Mouse (Mus musculus) neural tube, embryonic 11.5 days (tissue): ENCODE measurements around the gene Cfap298. TPM values are rescaled to one million over a fixed set of nuclear protein-coding genes. Genes with fewer than 3 reads are reported as not detected.

ENCODE experiments used
- ATAC-seq: fragments of 200-750 bp; cut with Nextera tagmentation; 2 replicates; pipeline ENCODE4 v1.8.0; 2017; ENCODE audit warnings: moderate number of reproducible peaks, mild to moderate bottlenecking, moderate TSS enrichment, moderate library complexity; ENCODE audit not compliant: insufficient read depth, low FRiP score, low TSS enrichment
- DNase-seq: peaks from one replicate; pipeline ENCODE4 v3.0.0-alpha.2; 2015; ENCODE audit warnings: low spot score
- H3K27ac ChIP-seq: fragments of 300-500 bp; sonication (generic); 2 replicates; pipeline ENCODE4 v1.5.1; 2014; ENCODE audit warnings: low read depth, mild to moderate bottlenecking, low read length
- H3K27me3 ChIP-seq: fragments of 300-500 bp; sonication (generic); 2 replicates; pipeline ENCODE4 v1.6.1; 2014; ENCODE audit warnings: mild to moderate bottlenecking, low read length, mixed read lengths; ENCODE audit not compliant: control insufficient read depth, insufficient read depth
- H3K36me3 ChIP-seq: fragments of 300-500 bp; sonication (generic); 2 replicates; pipeline ENCODE4 v1.6.1; 2014; ENCODE audit warnings: mild to moderate bottlenecking, low read length, moderate library complexity, mixed read lengths; ENCODE audit not compliant: control insufficient read depth, insufficient read depth
- H3K4me1 ChIP-seq: fragments of 300-500 bp; sonication (generic); 2 replicates; pipeline ENCODE4 v1.6.1; 2014; ENCODE audit warnings: low read length, mixed read lengths; ENCODE audit not compliant: control insufficient read depth, insufficient read depth
- H3K4me2 ChIP-seq: fragments of 300-500 bp; sonication (generic); 2 replicates; pipeline ENCODE4 v1.6.1; 2014; ENCODE audit warnings: low read depth, mild to moderate bottlenecking, moderate library complexity
- H3K4me3 ChIP-seq: fragments of 300-500 bp; sonication (generic); 2 replicates; pipeline ENCODE4 v1.5.1; 2014; ENCODE audit warnings: low read depth, low read length
- H3K9ac ChIP-seq: fragments of 300-500 bp; sonication (generic); 2 replicates; pipeline ENCODE4 v1.6.1; 2014; ENCODE audit warnings: mild to moderate bottlenecking, low read length
- H3K9me3 ChIP-seq: fragments of 300-500 bp; sonication (generic); 2 replicates; pipeline ENCODE4 v1.6.1; 2016; ENCODE audit warnings: low read length; ENCODE audit not compliant: control insufficient read depth
- WGBS: fragments of 180-500 bp; shearing (Covaris S2); extraction: QIAGEN DNeasy Blood & Tissue Kit; methylation state at CpG from one replicate; pipeline ENCODE4 v1.1.7; 2014; 5-methylcytosine and 5-hydroxymethylcytosine counted together
- polyA plus RNA-seq: library from polyadenylated mRNA; unstranded; fragments of >200 nt; fragmentation: Nextera tagmentation; extraction: Ambion mirVana; gene quantifications from 2 replicates; pipeline ENCODE4 v1.2.1, GENCODE M21; 2014

The Cfap298 gene
- polyA plus RNA-seq, 1 experiment from 2014 or later, result 47.9 TPM

DNA sequence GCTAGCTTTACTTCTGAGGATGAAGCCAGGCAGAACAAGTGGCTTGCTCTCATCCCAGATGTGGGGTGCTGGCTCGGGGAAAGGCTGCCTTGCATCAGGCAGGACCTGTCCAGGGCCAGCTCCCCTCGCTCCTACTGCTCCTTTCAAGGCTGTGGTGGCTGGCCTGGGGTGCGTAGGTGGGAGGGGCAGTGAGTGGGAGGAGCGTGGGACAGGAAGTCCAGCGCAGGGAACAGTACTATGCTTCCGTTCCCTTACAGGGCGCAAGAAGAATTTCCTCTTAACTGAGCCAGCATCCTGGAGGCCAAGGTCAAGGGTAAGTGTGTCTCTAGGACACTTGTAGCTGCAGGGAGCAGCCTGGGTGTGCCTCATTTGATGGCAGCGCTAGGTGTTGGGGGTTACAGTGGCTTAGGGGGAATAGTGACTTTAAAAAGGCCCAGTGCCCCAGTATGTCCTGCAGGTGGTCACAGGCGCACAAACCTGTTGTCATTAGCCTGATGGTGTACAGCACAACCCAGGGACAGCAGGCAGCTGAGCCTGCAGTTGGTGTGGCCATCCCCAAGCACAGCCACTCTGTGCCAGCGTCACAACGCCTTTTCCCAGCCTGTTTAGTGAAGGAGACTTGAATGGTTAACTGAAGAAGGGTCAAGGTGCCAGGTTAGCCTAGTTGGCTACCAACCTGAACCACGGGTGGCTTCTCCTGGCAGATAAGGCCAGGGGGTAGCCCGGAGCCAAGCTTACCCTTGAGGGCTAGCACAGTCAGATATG is 10.1 kb downstream of the Cfap298 start:
- no peak for DNase-seq
- no peak for ATAC-seq

DNA sequence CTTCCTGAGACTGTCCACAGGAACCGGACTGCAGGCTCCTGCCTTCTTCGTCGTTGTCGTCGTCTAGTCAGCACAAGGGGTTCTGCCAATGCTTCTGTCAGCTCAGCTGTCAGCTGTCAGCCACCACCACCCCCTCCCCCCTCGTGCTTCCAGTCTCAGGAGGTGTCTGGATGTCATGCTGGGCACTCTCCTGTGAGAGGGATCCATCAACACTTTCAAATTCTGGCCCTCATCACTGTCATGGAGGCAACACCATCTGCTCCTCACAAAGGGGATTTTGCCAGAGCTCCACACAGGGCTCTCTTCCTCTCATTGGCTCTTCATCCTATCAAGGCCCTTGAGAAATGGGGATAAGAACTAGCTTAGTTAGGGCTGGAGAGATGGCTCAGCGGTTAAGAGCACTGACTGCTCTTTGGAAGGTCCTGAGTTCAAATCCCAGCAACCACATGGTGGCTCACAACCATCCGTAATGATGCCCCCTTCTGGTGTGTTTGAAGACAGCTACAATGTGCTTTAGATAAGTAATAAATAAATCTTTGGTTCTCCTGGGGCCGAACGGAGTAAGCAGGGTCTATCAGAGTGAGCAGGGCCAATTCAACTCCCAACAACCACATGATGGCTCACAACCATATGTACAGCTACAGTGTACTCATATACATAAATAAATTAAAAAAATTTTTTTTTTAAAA is 13.3 kb downstream of the Cfap298 start:
- Histone ChIP-seq H3K27me3 (no peaks in the 10 kb centered on the region), H3K36me3 (peaks cover 2% of the 10 kb centered on the region; the same call in 1 of the 2 replicates), H3K27ac (no peak overlapping the region), H3K4me1 (no peaks in the 10 kb centered on the region), H3K9me3 (no peaks in the 10 kb centered on the region), H3K4me2 (no peak overlapping the region), H3K9ac (no peak overlapping the region), H3K4me3 (no peak overlapping the region)
- peak; percentile 29 for DNase-seq
- 59% methylated on average over 10 of the region's 10 CpGs for WGBS
- no peak for ATAC-seq

More for the DNA sequence above, 10.1 kb downstream of the Cfap298 start:
- Histone ChIP-seq H3K4me3 (no peak overlapping the region), H3K4me2 (no peak overlapping the region), H3K36me3 (peaks cover 2% of the 10 kb centered on the region; the same call in 1 of the 2 replicates), H3K4me1 (no peaks in the 10 kb centered on the region), H3K27me3 (no peaks in the 10 kb centered on the region), H3K9me3 (no peaks in the 10 kb centered on the region), H3K27ac (no peak overlapping the region), H3K9ac (no peak overlapping the region)
- 90% methylated on average over 13 of the region's 13 CpGs for whole genome bisulfite sequencing

DNA sequence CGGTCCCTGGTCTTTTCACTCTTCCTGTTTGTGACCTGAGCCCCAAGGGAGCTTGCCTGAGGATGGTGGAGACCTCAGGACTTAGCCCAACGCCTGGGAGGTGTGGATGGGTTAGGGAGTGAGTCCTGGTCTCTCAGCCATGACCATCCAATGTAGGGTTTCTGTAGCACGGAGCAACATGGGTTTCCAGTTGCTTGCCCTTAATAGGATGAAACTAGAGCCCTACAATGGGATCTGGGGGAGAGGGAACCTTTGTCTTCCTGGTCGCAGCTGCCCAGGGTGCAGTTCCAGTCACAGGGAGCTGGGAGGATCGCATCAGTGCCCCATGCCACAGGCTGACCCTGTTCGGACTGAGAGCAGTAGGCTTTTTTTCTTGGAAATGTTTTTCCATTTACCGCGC is 17.8 kb downstream of the Cfap298 start:
- no peak overlapping the region for H3K4me3 ChIP-seq
- H3K27ac ChIP-seq, result no peak overlapping the region
- H3K9me3 ChIP-seq, result no peaks in the 10 kb centered on the region
- H3K4me1 ChIP-seq, result no peaks in the 10 kb centered on the region
- ATAC-seq (no peak), DNase-seq (no peak)
- WGBS, result 80% methylated on average over 8 of the region's 8 CpGs
- H3K36me3 ChIP-seq, result no peaks in the 10 kb centered on the region
- H3K4me2 ChIP-seq, result no peak overlapping the region
- H3K9ac ChIP-seq, result no peak overlapping the region
- H3K27me3 ChIP-seq, result no peaks in the 10 kb centered on the region

DNA sequence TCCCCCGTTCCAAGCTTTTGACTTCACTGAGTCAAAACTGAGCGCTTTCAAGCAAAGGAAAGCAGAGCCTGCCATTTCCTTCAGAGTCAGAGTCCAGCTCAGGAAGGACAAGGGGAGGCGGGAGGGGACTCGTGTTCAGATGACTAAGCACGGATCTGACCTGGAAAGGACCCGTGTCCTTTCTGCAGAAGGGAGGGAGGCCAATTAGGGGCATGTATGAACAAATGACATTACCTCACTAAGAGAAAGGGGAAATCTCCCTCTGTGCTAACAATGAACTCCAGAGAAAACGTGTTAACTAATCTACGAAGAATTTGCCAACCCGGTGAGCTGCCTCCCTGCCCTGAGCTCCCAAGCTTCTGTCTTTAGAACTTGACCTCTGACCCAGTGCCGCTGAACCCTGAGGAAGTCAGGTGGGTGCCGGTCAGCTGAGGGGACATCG is 18.9 kb downstream of the Cfap298 start:
- ATAC-seq, result no peak
- Histone ChIP-seq H3K4me3 (no peak overlapping the region), H3K27me3 (no peaks in the 10 kb centered on the region), H3K4me1 (no peaks in the 10 kb centered on the region), H3K9me3 (no peaks in the 10 kb centered on the region), H3K9ac (no peak overlapping the region), H3K27ac (no peak overlapping the region), H3K36me3 (no peaks in the 10 kb centered on the region), H3K4me2 (no peak overlapping the region)
- WGBS, result 55% methylated on average over 12 of the region's 12 CpGs
- no peak for DNase-seq

DNA sequence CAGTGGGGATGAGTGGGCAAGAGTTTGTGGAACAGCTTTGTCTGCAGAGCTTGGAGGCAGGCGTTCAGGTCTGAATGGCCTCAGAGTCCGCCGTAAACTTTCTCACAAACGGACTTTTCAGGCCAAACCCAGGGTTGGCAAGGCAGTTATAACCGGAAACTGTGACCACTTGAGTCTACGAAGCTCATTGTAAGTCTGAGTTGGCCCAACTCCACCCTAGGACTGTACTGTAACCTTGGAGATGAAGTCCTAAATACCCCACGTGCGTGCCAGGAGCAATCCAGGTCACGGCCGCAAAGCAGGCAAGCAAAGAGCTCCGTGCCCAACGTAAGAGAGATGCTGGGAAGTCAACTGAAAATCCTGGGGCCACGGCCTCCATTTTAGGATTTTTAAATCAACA is 23.1 kb downstream of the Cfap298 start:
- no peaks in the 10 kb centered on the region for H3K36me3 ChIP-seq
- ATAC-seq, result no peak
- no peak overlapping the region for H3K27ac ChIP-seq
- no peak overlapping the region for H3K9ac ChIP-seq
- H3K9me3 ChIP-seq, result no peaks in the 10 kb centered on the region
- no peaks in the 10 kb centered on the region for H3K4me1 ChIP-seq
- H3K4me2 ChIP-seq, result no peak overlapping the region
- no peak overlapping the region for H3K4me3 ChIP-seq
- no peaks in the 10 kb centered on the region for H3K27me3 ChIP-seq
- 97% methylated on average over 13 of the region's 13 CpGs for WGBS
- DNase-seq, result no peak

DNA sequence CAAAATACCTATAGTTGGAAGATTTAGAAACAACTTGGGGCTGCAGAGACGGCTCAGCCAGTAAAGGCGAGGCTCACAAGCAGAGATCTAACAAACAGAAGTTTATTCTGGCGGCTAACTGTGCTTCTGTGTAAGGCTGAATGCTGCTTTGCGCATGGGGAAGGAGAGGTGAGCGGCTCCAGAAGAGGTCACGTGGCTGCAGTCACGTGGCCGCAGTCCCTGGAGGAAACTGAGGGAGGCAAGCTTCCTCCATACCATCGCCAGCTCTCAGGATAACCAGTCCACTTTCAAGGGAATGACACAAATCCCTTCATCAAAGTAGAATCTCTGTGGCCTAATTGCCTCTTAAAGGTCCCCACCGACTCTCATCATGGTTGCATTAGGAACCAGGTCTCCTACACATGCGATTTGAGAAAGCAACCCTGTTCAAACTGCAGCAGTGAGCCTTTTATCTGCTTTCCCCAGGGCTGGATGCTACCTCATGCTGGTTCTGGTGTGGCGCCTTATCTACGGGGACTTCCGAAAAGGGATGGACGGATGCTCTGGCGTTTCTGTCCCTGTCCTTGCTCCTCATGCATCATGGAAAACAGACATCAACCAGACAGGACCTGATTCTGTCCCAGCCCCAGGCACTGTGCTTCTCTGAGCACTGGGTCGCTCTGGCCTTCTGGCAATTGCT is 23.9 kb downstream of the Cfap298 start:
- ATAC-seq (no peak), DNase-seq (no peak)
- 87% methylated on average over 17 of the region's 17 CpGs for WGBS
- no peak overlapping the region for H3K4me2 ChIP-seq
- H3K36me3 ChIP-seq, result no peaks in the 10 kb centered on the region
- no peak overlapping the region for H3K4me3 ChIP-seq
- no peaks in the 10 kb centered on the region for H3K4me1 ChIP-seq
- no peaks in the 10 kb centered on the region for H3K9me3 ChIP-seq
- no peaks in the 10 kb centered on the region for H3K27me3 ChIP-seq
- H3K27ac ChIP-seq, result no peak overlapping the region
- no peak overlapping the region for H3K9ac ChIP-seq

DNA sequence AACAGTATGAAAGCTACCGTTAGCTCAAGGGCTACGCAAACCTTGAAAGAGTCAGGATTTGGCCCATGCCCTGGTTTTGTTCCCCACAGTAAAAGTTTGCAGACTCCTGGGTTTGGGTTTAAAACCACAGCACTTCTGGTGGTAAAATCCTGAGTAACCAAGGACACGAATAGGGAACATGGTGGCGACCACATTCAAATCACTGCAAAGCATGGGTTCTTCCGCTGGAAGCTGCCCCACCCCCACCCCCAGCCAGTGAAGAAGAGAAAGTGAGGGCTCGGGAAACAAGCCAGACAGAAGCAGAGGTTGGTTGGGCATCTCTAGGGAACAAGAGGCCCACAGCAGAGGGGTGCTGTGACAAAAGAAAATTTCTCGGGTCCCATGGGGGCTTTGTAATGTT is 27.7 kb downstream of the Cfap298 start:
- no peaks in the 10 kb centered on the region for H3K27me3 ChIP-seq
- 68% methylated on average over 7 of the region's 7 CpGs for WGBS
- DNase-seq, result no peak
- no peak overlapping the region for H3K9ac ChIP-seq
- no peaks in the 10 kb centered on the region for H3K9me3 ChIP-seq
- no peaks in the 10 kb centered on the region for H3K36me3 ChIP-seq
- no peak overlapping the region for H3K4me3 ChIP-seq
- H3K4me1 ChIP-seq, result no peaks in the 10 kb centered on the region; the same call in 1 of the 2 replicates
- no peak for ATAC-seq
- no peak overlapping the region for H3K4me2 ChIP-seq
- H3K27ac ChIP-seq, result no peak overlapping the region

DNA sequence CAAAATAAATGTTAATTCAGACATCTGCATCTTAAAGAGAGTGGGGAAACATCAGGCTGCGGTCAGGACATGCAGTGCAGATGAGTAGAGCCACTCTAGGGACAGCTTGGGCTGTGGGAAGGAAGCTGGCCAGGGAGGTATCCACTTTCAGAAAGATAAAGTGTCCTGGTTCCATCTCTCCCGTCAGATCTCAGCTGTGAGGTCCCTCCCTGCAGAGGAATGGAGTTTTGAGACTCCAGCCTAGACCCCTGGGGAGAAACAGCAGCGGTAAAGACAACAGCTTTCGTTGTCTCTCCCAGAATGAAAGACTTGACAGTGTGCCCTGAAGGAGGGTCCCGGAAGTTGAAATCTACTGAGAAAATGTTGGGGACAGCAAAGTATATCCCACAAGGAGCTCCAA is 31.6 kb downstream of the Cfap298 start:
- Histone ChIP-seq H3K9ac (no peak overlapping the region), H3K9me3 (no peaks in the 10 kb centered on the region), H3K4me3 (no peak overlapping the region), H3K36me3 (no peaks in the 10 kb centered on the region), H3K27me3 (no peaks in the 10 kb centered on the region), H3K27ac (no peak overlapping the region), H3K4me2 (no peak overlapping the region), H3K4me1 (no peaks in the 10 kb centered on the region; the same call in 1 of the 2 replicates)
- DNase-seq (no peak), ATAC-seq (no peak)
- 20% methylated on average over 5 of the region's 5 CpGs for WGBS
